Mouse (Mus musculus): ENCODE results near the gene Ubiad1.

Ubiad1 gene

DNA sequence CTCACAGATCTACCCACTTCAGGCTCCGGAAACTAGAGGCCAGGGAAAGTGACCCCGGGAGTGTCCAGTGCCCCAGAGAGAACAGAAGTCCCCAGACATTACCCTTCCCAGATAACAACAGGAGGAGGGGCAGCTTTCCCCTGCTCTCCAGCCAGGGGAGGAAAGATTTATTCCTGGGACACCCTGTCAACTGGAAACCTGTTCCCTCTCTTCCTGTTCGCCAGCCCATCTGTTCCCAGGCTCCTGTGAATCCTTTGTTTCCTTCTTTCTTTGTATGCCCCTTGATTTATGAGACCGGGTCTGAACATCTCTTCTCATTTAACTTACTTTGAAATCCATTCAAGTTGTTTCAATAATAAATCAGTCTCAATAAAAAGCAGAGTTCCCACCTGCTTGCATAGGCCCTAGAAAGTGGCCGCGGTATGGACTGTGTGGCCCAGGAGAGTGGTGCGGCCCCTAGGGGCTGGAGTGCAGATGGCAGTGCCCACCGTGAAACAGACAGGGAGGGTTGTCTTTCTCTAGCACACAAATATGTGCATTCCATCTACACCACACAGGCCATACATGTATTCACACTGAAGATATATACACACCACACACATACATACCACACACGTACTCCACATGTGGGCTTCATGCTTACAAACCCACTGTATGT lies 45.0 kb downstream of the Ubiad1 start:
- DNase-seq (ENCODE audit: low spot score): no peak

DNA sequence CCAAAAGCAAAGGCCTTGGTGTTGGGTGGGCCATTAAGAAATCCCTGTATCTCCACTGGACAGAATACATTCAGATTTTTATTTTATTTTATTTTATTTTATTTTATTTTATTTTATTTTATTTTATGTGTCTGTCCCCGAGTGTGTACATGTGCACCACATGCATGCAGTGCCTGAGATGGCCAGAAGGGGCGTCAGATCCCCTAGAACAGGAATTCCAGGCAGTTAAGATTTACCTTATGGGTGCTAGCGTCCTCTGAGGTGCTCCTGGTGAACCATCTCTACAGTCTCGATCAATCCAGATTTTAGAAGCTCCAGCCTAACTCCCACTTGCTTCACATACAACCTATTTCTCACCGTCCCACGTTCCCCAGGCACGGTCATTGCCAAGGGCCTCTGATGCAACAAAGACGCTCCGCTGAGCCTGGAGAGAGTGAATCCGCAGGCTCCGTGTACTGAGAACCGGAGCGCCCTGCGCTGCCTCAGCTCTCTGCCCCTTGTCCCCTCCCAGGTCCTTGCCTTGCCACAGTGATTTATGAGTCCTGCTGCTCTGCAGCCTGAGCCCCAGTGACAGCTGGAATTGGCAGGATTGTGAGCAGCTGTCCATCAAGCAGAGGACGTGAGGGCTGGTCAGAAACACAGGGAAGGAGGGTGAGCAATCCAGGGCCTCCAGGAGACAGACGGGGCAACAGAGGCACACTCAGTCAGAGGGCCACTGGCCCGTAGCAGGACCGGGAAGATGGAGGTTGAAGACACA lies 46.9 kb downstream of the Ubiad1 start:
- DNase-seq (ENCODE audit: low spot score): no peak

DNA sequence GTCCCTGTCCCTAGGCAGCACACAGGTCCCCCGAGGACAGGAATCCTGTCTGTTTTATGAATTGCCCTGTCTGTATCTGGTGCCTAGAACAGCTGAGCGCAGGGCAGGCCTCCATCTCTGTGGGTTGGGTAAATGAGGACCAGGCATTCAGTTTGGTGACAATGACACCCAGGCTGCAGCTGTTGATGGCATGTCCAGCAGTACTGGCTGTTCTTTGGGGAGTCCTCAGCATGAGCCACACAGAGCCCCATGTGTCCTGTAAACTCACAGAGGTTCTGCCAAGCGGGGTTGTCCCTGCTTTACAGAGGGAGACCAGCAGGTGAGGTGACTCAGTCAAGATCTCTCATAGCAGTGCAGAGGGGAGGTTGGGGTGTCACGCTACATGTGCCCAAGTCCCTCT lies 47.5 kb downstream of the Ubiad1 start:
- no peak for DNase-seq (ENCODE audit: low spot score)

DNA sequence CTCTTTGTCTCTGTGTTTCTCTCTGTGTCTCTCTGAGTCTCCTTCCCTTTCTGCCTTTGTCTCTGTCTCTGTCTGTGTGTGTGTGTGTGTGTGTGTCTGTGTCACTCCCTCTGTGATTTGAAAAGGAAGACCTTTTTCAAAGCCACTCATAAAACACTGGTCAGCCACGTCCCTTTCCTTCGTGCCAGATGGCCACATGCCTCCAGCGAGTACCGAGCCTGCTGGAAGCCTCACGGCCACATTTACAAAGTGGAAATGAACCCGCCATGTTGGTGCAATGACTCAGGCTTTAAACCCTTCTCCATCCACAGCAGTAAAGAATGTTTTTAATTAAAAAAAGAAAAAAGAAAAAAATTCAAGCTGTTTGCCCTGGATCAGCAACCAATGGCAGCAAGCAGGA lies 48.7 kb downstream of the Ubiad1 start:
- DNase-seq (ENCODE audit: low spot score): no peak

DNA sequence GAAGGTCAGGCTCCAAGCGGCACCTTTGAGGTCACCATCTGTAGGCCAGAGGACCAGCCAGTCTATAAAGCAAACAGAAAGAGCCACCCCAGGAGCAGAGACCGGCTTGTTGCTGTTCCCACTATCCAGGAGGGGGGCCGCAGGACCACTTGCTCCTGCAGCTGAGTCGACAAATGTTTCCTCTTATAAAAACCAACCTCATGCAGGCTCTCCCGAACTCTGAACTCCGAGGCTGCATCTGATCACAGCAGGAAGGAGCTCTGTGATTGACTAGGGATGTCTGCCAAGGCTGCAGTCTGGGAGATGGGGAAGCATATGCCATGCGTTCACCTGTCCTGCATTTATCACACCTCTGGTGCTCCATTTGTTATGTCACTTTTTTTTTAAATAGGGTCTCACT lies 49.4 kb downstream of the Ubiad1 start:
- no peak for DNase-seq (ENCODE audit: low spot score)

DNA sequence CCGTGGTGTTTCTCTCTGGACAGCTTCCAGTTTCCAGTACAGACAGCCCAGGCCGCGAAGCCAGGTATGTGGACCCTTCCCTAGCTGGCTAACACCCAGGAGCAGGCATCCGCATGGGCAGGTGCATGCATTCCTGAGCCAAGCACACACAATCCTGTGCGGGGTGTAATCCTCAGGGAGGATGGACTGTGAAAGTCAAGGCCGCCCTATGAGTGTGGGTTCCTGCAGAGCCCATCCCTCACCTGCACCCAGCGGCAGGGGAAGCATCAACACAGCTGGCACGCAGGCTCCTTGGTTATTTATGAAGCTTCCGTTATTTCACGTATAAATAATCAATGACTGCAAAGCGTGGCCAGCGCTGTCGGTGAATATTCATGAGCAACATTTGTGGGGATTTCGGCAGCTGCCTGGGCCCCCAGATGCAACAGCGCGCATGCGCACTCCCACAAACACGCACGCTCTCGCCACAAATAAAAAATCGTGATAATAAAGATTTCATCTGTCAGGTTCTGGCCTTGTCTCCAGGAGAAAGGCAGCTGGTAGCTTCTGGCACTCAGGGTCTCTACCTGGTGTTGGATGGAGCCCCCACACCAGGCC lies 52.8 kb downstream of the Ubiad1 start:
- no peak for DNase-seq (ENCODE audit: low spot score)

DNA sequence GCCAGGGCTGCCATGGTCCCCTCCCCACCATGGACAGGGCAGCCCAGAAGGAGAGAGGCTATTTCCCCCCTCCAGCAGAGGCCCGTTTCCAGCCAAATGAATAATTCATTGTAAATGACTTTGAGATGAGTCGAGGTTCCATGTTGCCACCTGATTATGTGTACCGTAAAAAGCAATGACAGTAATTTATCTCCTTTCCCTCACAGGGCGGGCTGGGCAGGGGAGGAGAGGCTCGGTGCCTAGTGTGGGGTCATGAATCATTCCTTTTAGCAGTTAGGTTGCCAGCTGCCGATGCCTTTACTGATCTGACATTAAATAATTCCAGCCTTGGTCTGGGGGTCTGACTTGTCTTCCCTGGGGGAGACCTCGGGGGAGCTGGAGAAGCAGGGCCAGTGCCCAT lies 54.9 kb downstream of the Ubiad1 start:
- DNase-seq (ENCODE audit: low spot score): no peak

DNA sequence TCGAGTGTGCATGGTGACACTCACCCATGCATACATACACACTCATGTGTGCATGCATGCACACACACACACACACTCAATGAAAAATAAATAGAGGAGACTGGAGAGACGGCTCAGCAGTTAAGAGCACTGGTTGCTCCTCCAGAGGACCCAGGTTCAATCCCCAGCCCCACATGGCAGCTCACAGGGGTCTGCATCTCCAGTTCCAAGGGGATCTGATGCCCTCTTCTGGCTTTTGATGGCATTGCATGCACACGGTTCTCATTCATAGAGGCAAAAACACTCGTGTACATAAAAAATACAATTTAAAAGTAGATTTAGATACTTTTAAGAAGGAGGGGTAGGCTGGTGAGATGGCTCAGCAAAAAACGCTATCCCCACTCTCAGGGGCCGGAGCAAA lies 55.5 kb downstream of the Ubiad1 start:
- no peak for DNase-seq (ENCODE audit: low spot score)

DNA sequence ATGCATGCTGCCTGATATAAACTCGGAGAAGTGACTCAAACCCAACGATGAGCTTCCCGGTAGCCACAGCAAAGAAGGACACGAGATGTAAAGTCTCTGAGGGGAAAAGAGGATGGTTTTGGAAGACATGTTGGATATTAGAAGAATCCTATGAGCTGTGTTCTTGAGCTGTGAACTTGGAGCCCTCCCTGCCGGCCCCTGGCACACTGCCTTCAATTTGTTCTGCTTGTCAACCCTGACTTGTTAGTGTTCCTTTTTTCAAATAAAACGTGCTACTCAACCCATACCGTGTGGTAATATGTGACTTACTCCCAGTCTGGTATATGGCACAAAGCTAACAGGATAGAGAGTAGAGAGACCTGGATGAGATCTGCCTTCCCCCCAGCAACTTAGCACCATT lies 59.3 kb downstream of the Ubiad1 start:
- no peak for DNase-seq (ENCODE audit: low spot score)
